Mouse (Mus musculus) G1E (cell line): ENCODE data around the gene Katnb1.

Experiments used
- CTCF ChIP-seq: IDR thresholded peaks from 2 replicates; pipeline ENCODE4 v1.5.1; 2012; ENCODE audit warnings: low read depth, low read length, inconsistent platforms, mixed read lengths
- GATA1 ChIP-seq: IDR thresholded peaks from 2 replicates; pipeline ENCODE4 v1.6.1; 2012; ENCODE audit warnings: borderline replicate concordance, low read length, inconsistent platforms, mixed read lengths
- TAL1 ChIP-seq: conservative IDR thresholded peaks from 2 replicates; pipeline ENCODE4 v1.6.1; 2012; ENCODE audit warnings: low read depth, low read length, inconsistent platforms, mixed read lengths

DNA sequence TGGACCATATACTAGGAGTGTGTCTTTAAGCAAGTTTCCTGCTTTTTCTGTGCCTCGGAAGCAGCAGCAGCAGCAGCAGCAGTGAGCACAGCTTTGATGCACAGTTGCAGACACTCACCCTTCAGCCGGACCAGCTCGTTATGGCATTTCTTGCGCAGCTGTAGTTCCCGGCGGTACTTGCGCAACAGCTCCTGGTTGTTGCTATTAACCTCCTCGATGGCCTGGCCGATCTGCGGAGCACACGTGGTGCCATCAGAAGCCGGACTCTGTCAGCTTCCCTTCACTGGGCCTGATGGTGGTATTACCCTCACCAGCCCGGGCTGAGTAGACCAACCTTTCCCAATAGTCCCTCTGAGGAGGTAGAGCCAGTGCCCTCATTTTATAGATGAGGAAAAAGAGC is 26.3 kb downstream of the Katnb1 start:
- no peak for TF ChIP-seq CTCF
- TF ChIP-seq GATA1, result no peak
- TF ChIP-seq TAL1, result no peak
